Mouse (Mus musculus): Measurements from ENCODE around the gene Dhtkd1.

DNA sequence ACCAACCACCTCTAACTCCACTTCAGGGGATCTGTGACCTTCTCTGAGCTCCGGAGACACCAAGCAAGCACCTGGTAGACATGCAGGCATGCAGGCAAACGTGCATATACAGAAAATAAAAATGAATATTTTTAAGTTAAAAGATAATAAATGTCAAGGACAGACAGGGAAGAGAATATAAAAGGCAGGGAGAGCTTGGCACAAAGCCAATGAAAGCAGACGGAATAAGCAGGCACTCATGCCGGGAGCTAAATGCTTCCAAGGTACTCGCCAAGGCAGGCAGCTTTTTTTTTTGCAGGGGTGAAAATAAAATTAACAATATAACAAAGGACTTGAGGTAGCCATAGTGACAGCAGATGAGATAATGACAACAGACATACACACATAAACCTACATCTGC is 36.5 kb downstream of the Dhtkd1 start:
- TF ChIP-seq CTCF (IDR thresholded peaks at IDR 0.05; ENCODE audit: borderline replicate concordance, insufficient read depth, low read length) (no peak), POLR2A (IDR thresholded peaks at IDR 0.05; ENCODE audit: low read depth, low read length) (no peak)
